Mouse (Mus musculus) adrenal gland, adult 2 months (tissue): ENCODE data around the gene Cab39l. TPM values are rescaled to one million over a fixed set of nuclear protein-coding genes. Genes with fewer than 3 reads are reported as not detected.
"Not testable (repeated sequence)": the region's sequence is repeated elsewhere in the genome, so short reads cannot be mapped to it uniquely, and the experiment has no call there.

Experiments used
- DNase-seq: peaks from one replicate; pipeline ENCODE4 v3.0.0; 2021
- long read RNA-seq: library from polyadenylated mRNA; stranded (forward); transcript quantifications from one replicate; pipeline ENCODE4 v2.0.0, GENCODE M21; 2021
- polyA plus RNA-seq: library from polyadenylated mRNA; depleted of rRNA; stranded (reverse); fragments of >200 nt; gene quantifications from 2 replicates; pipeline ENCODE4 v1.2.3, GENCODE M21; 2012; rRNA removed
- total RNA-seq, 2 experiments: library from RNA; stranded (reverse); gene quantifications; 2 replicates each; pipeline ENCODE4 v1.2.3; 2021

The Cab39l gene
- total RNA-seq (10 to 100 TPM; 42.0 to 45.3 TPM), polyA plus RNA-seq (3.8 and 5.1 TPM in 2 replicates)
- long read RNA-seq, transcript Cab39l-201 (11 exons, 3,037 nt) = major isoform, 12 of 33 reads
- long read RNA-seq, partial matches to known transcripts = 1 of 33 reads
- long read RNA-seq, other reads (novel, unspliced or antisense) = 20 of 33 reads

GRCm38 (mm10) chr14:59440558-59441471, at the start of gene Cab39l, which contains the start of gene Setdb2:
Cab39l (plus strand) TSS chr14:59440972.
Setdb2 (minus strand) TSS chr14:59440884.
- DNase-seq = peak; percentile 99

- no peak for DNase-seq
Measured at GRCm38 (mm10) chr14:59395281-59395680, 45.5 kb upstream of the Cab39l start, which contains the start of gene Phf11c. Phf11c (minus strand) TSS chr14:59395381.

DNA sequence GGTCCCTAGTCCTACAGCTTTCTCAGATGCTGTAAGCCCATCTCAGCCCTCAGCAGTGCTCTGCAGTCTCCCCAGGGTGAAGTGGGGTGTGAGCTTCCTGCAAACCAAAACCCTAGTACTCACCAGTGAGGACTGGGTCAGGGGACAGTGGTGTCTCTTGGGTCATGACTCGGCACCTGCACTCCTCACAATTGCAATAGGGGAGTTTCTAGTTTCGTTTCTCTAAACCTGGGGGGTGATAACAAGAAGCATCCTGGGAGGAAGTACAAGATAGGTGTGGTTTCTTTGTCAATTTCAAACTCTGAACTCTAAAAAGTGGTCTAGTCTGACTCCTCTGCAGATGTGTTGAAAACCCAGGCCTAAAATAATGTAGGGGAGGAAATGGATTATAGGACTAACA, 43.8 kb upstream of the Cab39l start:
- DNase-seq = no peak

- DNase-seq = not testable (repeated sequence)
Measured at GRCm38 (mm10) chr14:59414979-59415378, 25.8 kb upstream of the Cab39l start.

DNA sequence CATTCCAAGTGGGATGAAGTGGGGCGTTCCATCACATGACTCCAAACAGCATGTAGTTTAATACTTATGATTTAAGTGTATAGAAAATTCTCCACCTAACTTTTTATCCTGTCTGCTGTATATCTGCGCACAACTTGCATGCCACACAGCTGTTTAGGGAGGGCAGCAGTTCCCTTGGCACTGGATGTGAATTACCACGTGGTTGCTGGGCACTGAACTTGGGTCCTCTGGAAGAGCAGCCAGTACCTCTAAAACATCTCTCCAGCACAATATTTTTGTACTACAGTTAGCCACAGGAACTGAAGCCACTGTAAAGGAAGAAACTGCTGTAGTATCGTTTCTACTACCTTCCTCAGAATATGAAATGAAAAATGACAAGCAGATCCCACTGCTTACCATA, 22.6 kb upstream of the Cab39l start:
- no peak for DNase-seq

- DNase-seq = no peak
Measured at GRCm38 (mm10) chr14:59422912-59423663, 17.7 kb upstream of the Cab39l start.

DNA sequence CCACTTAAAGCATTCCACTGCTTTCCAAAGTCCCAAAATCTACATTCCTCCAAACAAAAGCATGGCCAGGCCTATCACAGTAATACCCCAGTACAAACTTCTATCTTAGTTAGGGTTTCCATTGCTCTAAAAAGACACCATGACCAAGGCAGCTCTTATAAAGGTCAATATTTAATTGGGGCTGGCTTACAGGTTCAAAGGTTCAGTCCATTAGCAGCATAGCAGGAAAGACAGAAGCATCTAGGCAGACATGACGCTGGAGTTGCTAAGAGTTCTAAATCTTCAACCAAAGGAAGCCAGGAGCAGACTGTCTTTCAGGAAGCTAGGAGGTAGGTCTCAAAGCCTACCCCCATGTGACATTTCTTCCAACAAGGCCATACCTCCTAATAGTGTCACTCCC, 10.2 kb upstream of the Cab39l start:
- no peak for DNase-seq

GRCm38 (mm10) chr14:59433902-59434301, 6.9 kb upstream of the Cab39l start:
- DNase-seq = no peak

GRCm38 (mm10) chr14:59435206-59435605, 5.6 kb upstream of the Cab39l start:
- no peak for DNase-seq

- DNase-seq = no peak
Measured at GRCm38 (mm10) chr14:59437398-59437797, 3.4 kb upstream of the Cab39l start.

DNA sequence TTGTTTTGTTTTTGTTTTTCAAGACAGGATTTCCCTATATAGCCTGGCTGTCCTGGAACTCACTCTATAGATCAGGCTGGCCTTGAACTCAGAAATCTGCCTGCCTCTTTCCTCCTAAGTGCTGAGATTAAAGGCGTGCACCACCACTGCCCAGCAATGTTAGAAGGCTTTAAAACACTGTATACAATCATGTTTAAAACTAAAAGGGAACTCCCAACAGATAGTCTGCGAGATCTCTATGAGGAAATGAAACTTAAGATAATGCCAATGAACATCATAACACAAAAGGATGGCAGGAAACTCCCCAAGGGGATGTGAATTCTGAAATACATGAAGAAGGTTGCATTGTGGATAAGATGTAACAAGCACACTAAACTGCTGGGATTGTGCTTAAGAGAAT, 2.3 kb upstream of the Cab39l start:
- DNase-seq = no peak

DNA sequence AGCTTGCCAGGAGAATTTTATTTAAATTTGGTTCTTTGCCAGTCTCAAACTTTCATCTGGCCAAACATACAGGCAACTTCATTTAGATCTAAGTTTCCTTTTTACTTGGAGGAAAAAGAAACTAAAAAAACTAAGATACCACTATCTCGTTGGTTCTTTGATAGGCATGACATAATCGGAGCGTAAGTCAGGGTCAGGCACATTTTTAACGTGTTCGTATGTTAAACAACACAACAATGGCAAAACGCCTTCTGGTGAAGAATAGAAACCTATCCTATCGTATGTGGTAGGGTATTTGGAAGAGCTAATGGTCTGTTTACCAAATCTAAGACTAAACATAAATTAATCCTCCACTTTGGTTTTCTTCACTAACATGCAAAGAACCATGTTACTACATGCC, 733 bp upstream of the Cab39l start:
- no peak for DNase-seq

DNA sequence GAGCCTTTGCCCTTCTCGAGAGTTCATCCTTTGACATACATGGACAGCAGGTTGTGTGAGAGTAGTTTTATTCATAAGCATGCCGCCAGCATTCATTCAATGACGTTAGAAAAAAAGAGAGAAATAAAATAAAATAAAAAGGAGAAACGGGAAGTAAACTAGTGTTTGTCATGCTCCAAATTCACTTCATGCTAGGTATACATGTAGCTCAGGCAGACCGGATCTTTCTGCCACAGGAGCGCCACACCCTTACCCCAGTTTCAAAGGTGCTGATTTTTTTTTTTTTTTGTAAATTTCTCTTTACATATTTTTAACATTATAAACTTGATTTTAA, 667 bp downstream of the Cab39l start:
- DNase-seq = no peak

- DNase-seq = no peak
Measured at GRCm38 (mm10) chr14:59445421-59445820, 4.6 kb downstream of the Cab39l start.

DNA sequence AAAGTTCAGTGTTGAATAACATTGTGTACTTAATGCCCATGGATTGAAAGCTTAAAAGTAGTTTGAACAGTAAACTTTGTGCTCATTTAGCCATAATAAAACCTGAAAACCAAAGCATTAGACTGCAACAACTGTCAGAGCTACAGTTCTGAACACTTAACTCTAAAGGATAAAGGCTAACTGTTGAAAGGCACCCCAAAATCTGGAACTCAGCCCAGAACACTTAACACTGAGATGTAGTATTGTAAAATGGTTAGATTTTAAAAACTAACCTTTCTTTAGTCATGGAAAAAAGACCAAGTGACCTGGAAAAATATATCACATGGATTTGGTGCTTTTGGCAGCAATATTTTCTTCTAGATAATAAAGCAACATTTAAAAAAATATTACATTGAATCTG, 7.2 kb downstream of the Cab39l start:
- DNase-seq = no peak

GRCm38 (mm10) chr14:59466503-59466902, 25.7 kb downstream of the Cab39l start:
- DNase-seq = no peak

DNA sequence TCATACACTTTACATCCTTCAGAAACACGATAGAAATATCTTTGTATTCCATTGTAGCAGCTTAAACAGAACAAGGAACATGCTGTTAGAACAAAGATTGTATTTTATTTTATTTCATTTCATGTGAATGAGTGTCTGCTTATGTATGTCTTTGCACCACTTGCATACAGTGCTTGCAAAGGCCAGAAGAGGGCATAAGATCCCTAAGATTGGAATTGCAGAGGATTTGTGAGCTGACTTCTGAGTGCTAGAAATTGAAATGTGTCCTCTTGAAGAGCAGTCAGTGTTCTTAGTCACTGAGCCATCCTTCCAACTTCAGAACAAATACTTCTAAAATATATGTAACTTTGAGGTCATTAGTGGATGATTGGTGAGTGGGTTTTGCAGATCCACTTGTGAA, 27.0 kb downstream of the Cab39l start:
- no peak for DNase-seq

DNA sequence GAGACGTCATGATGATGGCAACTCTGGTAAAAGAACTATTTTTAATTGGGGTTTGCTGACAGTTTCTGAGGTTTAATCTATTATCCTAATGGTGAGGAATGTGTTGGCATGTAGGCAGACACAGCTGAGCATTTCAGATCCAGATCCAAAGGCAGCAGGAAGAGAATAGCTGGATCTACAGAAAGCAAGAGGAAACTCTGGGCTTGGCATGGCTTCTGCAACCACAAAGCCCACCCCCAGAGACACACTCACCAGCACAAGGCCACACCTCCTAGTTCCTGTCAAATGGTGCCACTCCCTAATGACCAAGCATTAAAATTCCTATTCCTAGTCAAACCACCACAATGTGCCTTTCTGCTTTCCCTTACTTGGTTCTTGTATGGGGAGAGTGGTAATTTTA, 30.0 kb downstream of the Cab39l start:
- DNase-seq = no peak

GRCm38 (mm10) chr14:59478699-59479098, 37.9 kb downstream of the Cab39l start:
- peak; percentile 18 for DNase-seq

DNA sequence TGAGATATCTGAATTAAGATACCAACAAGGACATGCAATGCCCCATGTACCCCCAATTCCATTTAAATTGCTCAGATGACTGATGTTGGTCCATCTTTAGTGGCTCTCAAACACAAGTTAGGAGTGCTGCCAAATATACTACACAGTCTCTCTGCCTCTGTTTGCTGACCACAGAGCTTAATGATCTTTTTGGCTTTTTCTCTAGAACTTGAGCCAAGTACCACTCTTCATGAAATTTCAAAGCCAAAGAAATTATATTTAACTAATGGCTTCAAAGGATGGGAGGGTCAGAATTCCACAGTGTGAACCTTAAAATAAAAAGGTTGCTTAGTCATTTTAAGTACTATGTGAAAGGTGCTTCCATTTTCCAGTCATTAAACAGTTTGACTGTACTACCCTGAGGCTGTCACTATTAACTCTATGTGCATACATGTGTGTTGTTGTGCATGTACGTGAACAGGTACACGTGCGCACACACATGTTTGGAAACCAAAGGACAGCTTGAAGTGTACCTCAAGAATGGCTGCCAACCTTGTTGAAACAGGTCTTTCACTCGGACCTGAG, 44.6 kb downstream of the Cab39l start:
- DNase-seq = no peak

GRCm38 (mm10) chr14:59492376-59492775, 51.6 kb downstream of the Cab39l start:
- DNase-seq = no peak

GRCm38 (mm10) chr14:59497928-59498327, 57.2 kb downstream of the Cab39l start:
- no peak for DNase-seq

DNA sequence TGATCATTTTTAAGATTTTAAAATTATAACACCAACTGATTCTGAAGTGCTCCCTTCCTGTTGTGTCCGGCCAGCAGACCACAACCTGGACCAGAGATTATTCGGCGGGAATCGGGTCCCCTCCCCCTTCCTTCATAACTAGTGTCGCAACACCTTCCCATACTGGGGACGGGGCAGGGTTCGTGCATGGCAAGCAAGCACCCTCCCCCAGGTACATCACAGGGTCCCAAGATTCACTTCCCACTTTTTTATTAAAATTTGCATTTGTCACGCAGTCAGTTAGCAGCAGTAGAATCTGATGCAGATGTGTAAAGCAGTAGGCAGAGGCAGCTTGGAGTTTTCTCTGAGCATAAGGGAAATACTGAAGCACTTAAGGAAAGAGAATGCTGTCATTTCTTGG, 64.1 kb downstream of the Cab39l start:
- no peak for DNase-seq
